Mouse (Mus musculus) CH12.LX (cell line): ENCODE results near the gene Ugt1a5.

ENCODE experiments used
- BHLHE40 ChIP-seq: IDR thresholded peaks from 2 replicates; pipeline ENCODE4 v1.6.1; 2011; ENCODE audit warnings: mild to moderate bottlenecking, low read depth, low read length, improper control_type of control experiment
- CTCF ChIP-seq, 2 experiments: IDR thresholded peaks in 1 of 2; conservative IDR thresholded peaks in 1 of 2; 2 replicates each; pipeline ENCODE4 v1.5.1; 2011 to 2012; ENCODE audit warnings: low read depth in 2 of 2, low read length in 2 of 2, improper control_type of control experiment in 1 of 2, inconsistent platforms in 1 of 2, mild to moderate bottlenecking in 1 of 2, moderate library complexity in 1 of 2
- HCFC1 ChIP-seq: IDR thresholded peaks from 2 replicates; pipeline ENCODE4 v1.6.1; 2012; ENCODE audit warnings: low read depth, mild to moderate bottlenecking, inconsistent platforms, low read length, improper control_type of control experiment
- MAFK ChIP-seq: IDR thresholded peaks from 2 replicates; pipeline ENCODE4 v1.6.1; 2011; ENCODE audit warnings: low read length, improper control_type of control experiment; ENCODE audit not compliant: insufficient replicate concordance
- MAX ChIP-seq: IDR thresholded peaks from 2 replicates; pipeline ENCODE4 v1.6.1; 2011; ENCODE audit warnings: low read length, improper control_type of control experiment
- RCOR1 ChIP-seq: conservative IDR thresholded peaks from 2 replicates; pipeline ENCODE4 v1.6.1; 2012; ENCODE audit warnings: low read depth, mild to moderate bottlenecking, inconsistent platforms, low read length, improper control_type of control experiment
- UBTF ChIP-seq: IDR thresholded peaks from 2 replicates; pipeline ENCODE4 v1.6.1; 2012; ENCODE audit warnings: low read depth, mild to moderate bottlenecking, inconsistent platforms, low read length, improper control_type of control experiment, moderate library complexity

DNA sequence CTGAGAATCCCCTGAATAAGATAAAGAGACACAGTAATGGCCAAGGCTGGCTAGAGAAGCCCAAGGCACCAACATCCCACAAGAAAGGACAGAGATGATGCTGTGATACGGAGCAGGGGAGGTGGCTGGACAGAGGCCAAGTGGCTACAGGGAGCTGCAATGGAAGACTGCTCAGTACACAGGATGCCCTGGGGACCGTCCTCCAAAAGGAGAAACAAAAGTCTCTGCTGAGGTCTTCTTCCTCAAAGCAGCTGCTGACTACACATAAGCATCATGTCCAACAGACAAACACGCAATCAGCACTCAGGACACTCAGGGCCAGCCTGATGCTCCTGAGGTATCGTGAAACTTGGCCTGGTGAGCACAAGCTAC is 99.0 kb downstream of the Ugt1a5 start:
- TF ChIP-seq MAX (no peak), RCOR1 (no peak), UBTF (no peak), BHLHE40 (no peak), CTCF (conservative IDR thresholded peaks at IDR 0.05 in 1 of 2, IDR thresholded peaks at IDR 0.05 in 1 of 2; ENCODE audit: low read depth in 2 of 2, low read length in 2 of 2) (no peak), MAFK (no peak), HCFC1 (no peak)
